Mouse (Mus musculus) midbrain, embryonic 14.5 days (tissue): ENCODE results near the gene Pdap1. TPM values are rescaled to one million over a fixed set of nuclear protein-coding genes. Genes with fewer than 3 reads are reported as not detected.

Experiments
- ATAC-seq: fragments of 200-750 bp; cut with Nextera tagmentation; 2 replicates; pipeline ENCODE4 v1.8.0; 2017; ENCODE audit warnings: moderate number of reproducible peaks, moderate library complexity; ENCODE audit not compliant: low FRiP score, low TSS enrichment
- DNase-seq: peaks from one replicate; pipeline ENCODE4 v3.0.0-alpha.2; 2015
- H3K27ac ChIP-seq: fragments of 300-500 bp; sonication (generic); replicated peaks from 2 replicates; pipeline ENCODE4 v1.5.1; 2014; ENCODE audit warnings: mild to moderate bottlenecking, low read depth, low read length, moderate library complexity
- H3K27me3 ChIP-seq: fragments of 300-500 bp; sonication (generic); 2 replicates; pipeline ENCODE4 v1.6.1; 2014; ENCODE audit warnings: low read length, control low read depth, mixed read lengths; ENCODE audit not compliant: control insufficient read depth, insufficient read depth
- H3K36me3 ChIP-seq: fragments of 300-500 bp; sonication (generic); 2 replicates; pipeline ENCODE4 v1.6.1; 2014; ENCODE audit warnings: low read length, control low read depth; ENCODE audit not compliant: control insufficient read depth, insufficient read depth
- H3K4me1 ChIP-seq: fragments of 300-500 bp; sonication (generic); 2 replicates; pipeline ENCODE4 v1.6.1; 2014; ENCODE audit warnings: mild to moderate bottlenecking, antibody characterized with exemption, low read length, control low read depth; ENCODE audit not compliant: control insufficient read depth, insufficient read depth
- H3K4me2 ChIP-seq: fragments of 300-500 bp; sonication (generic); 2 replicates; pipeline ENCODE4 v1.6.1; 2014; ENCODE audit warnings: mild to moderate bottlenecking, low read length, moderate library complexity
- H3K4me3 ChIP-seq: fragments of 300-500 bp; sonication (generic); replicated peaks from 2 replicates; pipeline ENCODE4 v1.5.1; 2014; ENCODE audit warnings: low read depth, low read length
- H3K9ac ChIP-seq: fragments of 300-500 bp; sonication (generic); replicated peaks from 2 replicates; pipeline ENCODE4 v1.6.1; 2014; ENCODE audit warnings: mild to moderate bottlenecking, low read length, moderate library complexity
- H3K9me3 ChIP-seq: fragments of 300-500 bp; sonication (generic); 2 replicates; pipeline ENCODE4 v1.6.1; 2016; ENCODE audit warnings: low read length, control low read depth, mixed read lengths; ENCODE audit not compliant: control insufficient read depth
- WGBS: fragments of 180-500 bp; shearing (Covaris S2); extraction: QIAGEN DNeasy Blood & Tissue Kit; methylation state at CpG from one replicate; pipeline ENCODE4 v1.1.7; 2014; 5-methylcytosine and 5-hydroxymethylcytosine counted together
- polyA plus RNA-seq: library from polyadenylated mRNA; unstranded; fragments of >200 nt; fragmentation: Nextera tagmentation; extraction: Ambion mirVana; gene quantifications from 2 replicates; pipeline ENCODE4 v1.2.1, GENCODE M21; 2014

Pdap1 gene
- polyA plus RNA-seq, 1 experiment from 2014 or later = 101 TPM

GRCm38 (mm10) chr5:145116316-145116715 lies 23.7 kb downstream of the Pdap1 start:
- no peak overlapping the region for H3K27ac ChIP-seq
- H3K4me2 ChIP-seq = no peak overlapping the region
- H3K4me3 ChIP-seq = no peak overlapping the region
- H3K4me1 ChIP-seq = 0 out of 2 replicates have a peak, but pooled peaks cover 3% of the 10 kb centered on the region
- no peak overlapping the region for H3K9ac ChIP-seq
- no peaks in the 10 kb centered on the region for H3K36me3 ChIP-seq
- peaks cover 15% of the 10 kb centered on the region; the same call in 1 of the 2 replicates for H3K27me3 ChIP-seq
- ATAC-seq (no peak), DNase-seq (no peak)
- WGBS = 64% methylated on average over 4 of the region's 4 CpGs
- H3K9me3 ChIP-seq = no peaks in the 10 kb centered on the region

- ATAC-seq (no peak), DNase-seq (no peak)
- Histone ChIP-seq H3K4me3 (no peak overlapping the region), H3K27me3 (peaks cover 15% of the 10 kb centered on the region; the same call in 1 of the 2 replicates), H3K36me3 (peaks cover 1% of the 10 kb centered on the region; the same call in 1 of the 2 replicates), H3K4me1 (0 out of 2 replicates have a peak, but pooled peaks cover 3% of the 10 kb centered on the region), H3K9me3 (no peaks in the 10 kb centered on the region), H3K9ac (no peak overlapping the region), H3K27ac (no peak overlapping the region), H3K4me2 (no peak overlapping the region)
- 97% methylated on average over 5 of the region's 5 CpGs for WGBS
Observed at GRCm38 (mm10) chr5:145115736-145116135, 24.3 kb downstream of the Pdap1 start.

GRCm38 (mm10) chr5:145114606-145115473 lies 25.2 kb downstream of the Pdap1 start:
- peak overlapping the region; percentile 38 for H3K4me3 ChIP-seq
- H3K9ac ChIP-seq = peak overlapping the region; percentile 39; the same call in 1 of the 2 replicates
- 20% methylated on average over 40 of the region's 40 CpGs for WGBS
- H3K27me3 ChIP-seq = peaks cover 15% of the 10 kb centered on the region; the same call in 1 of the 2 replicates
- peak; percentile 28; the same call in 1 of the 2 replicates for ATAC-seq
- H3K4me2 ChIP-seq = peak overlapping the region; percentile 54
- 0 out of 2 replicates have a peak, but pooled peaks cover 3% of the 10 kb centered on the region for H3K4me1 ChIP-seq
- H3K27ac ChIP-seq = no peak overlapping the region
- H3K36me3 ChIP-seq = peaks cover 10% of the 10 kb centered on the region
- H3K9me3 ChIP-seq = no peaks in the 10 kb centered on the region
- peak; percentile 41 for DNase-seq

DNA sequence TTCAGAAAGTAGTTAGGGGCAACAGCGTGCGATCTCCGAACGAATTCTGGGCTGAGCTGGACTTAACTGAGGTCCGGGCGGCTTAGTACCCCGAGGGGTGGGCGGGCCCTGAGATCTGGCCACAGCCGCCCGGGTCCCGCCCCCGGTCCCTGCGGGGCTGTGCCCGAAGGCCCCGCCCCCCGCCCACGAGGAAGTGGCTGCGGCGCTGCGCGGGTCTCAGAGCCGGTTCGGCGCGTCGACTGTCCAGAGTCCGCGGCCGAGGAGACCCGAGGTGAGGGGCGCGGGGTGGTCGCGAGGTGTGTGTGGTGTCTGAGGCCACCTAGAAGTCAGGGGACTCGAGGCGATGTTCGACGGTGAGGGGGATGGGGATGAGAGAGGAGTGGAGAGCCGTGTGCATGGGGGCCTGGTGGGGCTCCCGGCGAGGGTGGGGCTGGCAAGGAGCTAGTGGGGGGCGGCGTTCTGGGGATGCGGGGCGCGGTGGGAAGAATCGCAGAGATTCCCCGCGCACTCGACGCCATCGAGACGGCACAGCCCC lies 25.9 kb downstream of the Pdap1 start, which contains the start of gene Arpc1b:
TSS of gene Arpc1b (plus strand) at position 145 of the 535 bp plus-strand sequence.
- H3K9ac ChIP-seq = peak within 1 kb of the TSS; percentile 39; the same call in 1 of the 2 replicates
- H3K36me3 ChIP-seq = peaks cover 17% of the 10 kb centered on the region
- peaks cover 15% of the 10 kb centered on the region; the same call in 1 of the 2 replicates for H3K27me3 ChIP-seq
- 2% methylated on average over 51 of the region's 53 CpGs for WGBS
- no peak within 1 kb of the TSS for H3K27ac ChIP-seq
- H3K4me2 ChIP-seq = peak within 1 kb of the TSS; percentile 54
- no peaks in the 10 kb centered on the region for H3K9me3 ChIP-seq
- DNase-seq (peak; percentile 66), ATAC-seq (peak; percentile 58; the same call in 1 of the 2 replicates)
- H3K4me1 ChIP-seq = 0 out of 2 replicates have a peak, but pooled peaks cover 3% of the 10 kb centered on the region
- H3K4me3 ChIP-seq = peak within 1 kb of the TSS; percentile 38

DNA sequence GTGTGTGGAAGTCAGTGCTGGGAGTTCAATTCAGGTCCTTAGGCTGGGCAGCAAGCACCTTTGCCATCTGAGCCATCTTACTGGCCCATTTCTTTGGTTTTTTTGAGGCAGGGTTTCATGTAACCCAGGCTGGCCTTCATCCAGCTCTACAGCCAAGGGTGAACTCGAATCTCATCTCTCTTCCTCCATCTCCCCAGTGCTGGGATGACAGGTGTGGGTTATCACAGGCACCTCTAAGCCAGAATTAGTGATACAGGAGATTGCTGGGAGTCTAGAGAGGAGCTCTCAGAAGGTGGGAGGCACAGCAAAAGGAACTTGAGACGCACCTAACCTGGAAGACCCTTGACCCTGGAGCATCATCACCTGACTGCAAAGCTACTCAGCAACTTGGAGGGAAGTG lies 26.6 kb downstream of the Pdap1 start:
- Histone ChIP-seq H3K9ac (no peak overlapping the region), H3K4me3 (no peak overlapping the region), H3K4me2 (no peak overlapping the region), H3K27ac (no peak overlapping the region), H3K4me1 (0 out of 2 replicates have a peak, but pooled peaks cover 3% of the 10 kb centered on the region), H3K36me3 (peaks cover 24% of the 10 kb centered on the region), H3K9me3 (no peaks in the 10 kb centered on the region), H3K27me3 (peaks cover 15% of the 10 kb centered on the region; the same call in 1 of the 2 replicates)
- WGBS = 59% methylated on average over 2 of the region's 2 CpGs
- ATAC-seq (no peak), DNase-seq (no peak)

- Histone ChIP-seq H3K4me2 (no peak overlapping the region), H3K36me3 (peaks cover 33% of the 10 kb centered on the region), H3K9me3 (no peaks in the 10 kb centered on the region), H3K4me3 (no peak overlapping the region), H3K27me3 (peaks cover 15% of the 10 kb centered on the region; the same call in 1 of the 2 replicates), H3K27ac (no peak overlapping the region), H3K4me1 (0 out of 2 replicates have a peak, but pooled peaks cover 3% of the 10 kb centered on the region), H3K9ac (no peak overlapping the region)
- no peak for DNase-seq
- ATAC-seq = no peak
- 83% methylated on average over 8 of the region's 8 CpGs for WGBS
Observed at GRCm38 (mm10) chr5:145112566-145112965, 27.5 kb downstream of the Pdap1 start.

DNA sequence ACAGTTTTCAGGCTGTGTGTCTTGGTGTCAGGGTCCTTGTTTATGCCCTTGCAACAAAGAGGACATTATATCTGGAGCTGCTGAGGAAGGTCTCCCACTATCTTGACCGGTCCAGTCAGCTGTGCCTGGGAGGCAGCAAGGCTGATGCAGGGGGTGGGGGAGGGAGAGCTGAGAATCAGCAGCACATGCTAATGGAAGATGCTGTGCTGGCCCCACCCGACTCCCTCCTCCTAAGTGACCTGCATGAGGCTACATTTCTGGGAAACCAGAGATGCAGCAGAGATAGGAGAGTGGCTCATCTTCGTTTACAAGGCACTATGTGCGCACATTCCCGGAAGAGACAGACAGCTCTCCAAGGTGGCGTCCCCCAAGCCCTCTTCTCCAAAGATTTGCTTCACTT lies 29.6 kb downstream of the Pdap1 start:
- ATAC-seq (no peak), DNase-seq (no peak)
- Histone ChIP-seq H3K4me2 (no peak overlapping the region), H3K27ac (no peak overlapping the region), H3K4me1 (0 out of 2 replicates have a peak, but pooled peaks cover 3% of the 10 kb centered on the region), H3K36me3 (peaks cover 55% of the 10 kb centered on the region), H3K27me3 (peaks cover 15% of the 10 kb centered on the region; the same call in 1 of the 2 replicates), H3K9me3 (no peaks in the 10 kb centered on the region), H3K4me3 (no peak overlapping the region), H3K9ac (no peak overlapping the region)
- 96% methylated on average over 6 of the region's 6 CpGs for WGBS

DNA sequence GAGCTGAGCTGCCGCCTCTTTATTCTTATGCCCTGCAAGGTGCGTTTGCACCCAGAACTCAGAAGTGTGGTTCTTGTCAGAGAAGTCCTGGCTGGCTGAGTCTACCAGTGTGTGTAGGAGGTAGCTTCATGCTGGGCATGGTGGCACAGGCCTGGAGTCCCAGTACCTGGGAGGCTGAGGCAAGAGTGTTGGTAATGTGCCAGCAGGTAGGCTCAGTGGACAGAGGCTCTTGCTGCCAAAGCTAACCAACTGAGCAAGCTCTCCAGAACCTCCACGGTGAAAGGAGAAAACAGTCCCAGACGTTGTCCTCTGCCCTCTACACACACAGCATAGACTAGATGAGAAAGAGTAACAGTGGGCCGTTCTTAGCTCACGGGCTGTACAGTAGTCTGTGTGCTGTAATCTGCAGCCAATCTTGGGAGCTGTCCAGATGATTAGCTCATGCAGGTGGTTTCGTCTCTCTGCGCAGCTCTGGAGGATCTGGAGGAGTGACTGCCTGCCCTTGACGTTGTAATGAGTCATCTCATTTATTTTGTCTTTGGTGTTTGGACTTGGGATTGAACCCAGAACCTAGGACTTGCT lies 34.3 kb downstream of the Pdap1 start:
- no peaks in the 10 kb centered on the region for H3K4me1 ChIP-seq
- ATAC-seq (no peak), DNase-seq (no peak)
- 96% methylated on average over 9 of the region's 9 CpGs for WGBS
- no peak overlapping the region for H3K9ac ChIP-seq
- H3K9me3 ChIP-seq = no peaks in the 10 kb centered on the region
- no peak overlapping the region for H3K4me3 ChIP-seq
- peaks cover 97% of the 10 kb centered on the region for H3K36me3 ChIP-seq
- H3K27ac ChIP-seq = no peak overlapping the region
- H3K27me3 ChIP-seq = no peaks in the 10 kb centered on the region
- H3K4me2 ChIP-seq = no peak overlapping the region
